Mouse (Mus musculus): ENCODE measurements around the gene Isyna1.

DNA sequence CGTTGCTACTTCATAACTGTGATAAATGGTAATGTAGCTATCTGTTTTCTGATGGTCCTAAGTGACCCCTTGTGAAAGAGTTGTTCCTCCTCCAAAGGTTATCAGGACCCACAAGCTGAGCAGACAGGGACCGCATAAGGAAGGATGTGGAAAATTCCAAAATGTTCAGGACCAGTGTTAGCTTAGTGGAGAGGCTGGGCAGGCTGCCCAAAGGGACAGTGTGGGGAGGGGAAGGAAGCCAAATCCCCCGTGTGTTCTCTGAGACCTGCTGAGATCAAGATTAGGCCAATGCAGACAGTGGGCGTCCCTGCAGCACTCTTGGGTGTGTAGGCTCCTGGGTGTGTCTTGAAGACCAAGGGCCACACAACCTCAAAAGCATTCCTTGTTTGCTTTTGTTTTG is 19.3 kb upstream of the Isyna1 start:
- TF ChIP-seq GABPA (IDR thresholded peaks at IDR 0.05; ENCODE audit: low read depth, low read length) (no peak), POLR2A (IDR thresholded peaks at IDR 0.05; ENCODE audit: control insufficient read depth in 1 of 2, insufficient read depth in 1 of 2, low read depth in 1 of 2, low read length in 2 of 2, poor library complexity in 1 of 2) (no peak)

Measured in MEL (cell line).